Mouse (Mus musculus): ENCODE results near the gene Unc13d. TPM values are rescaled to one million over a fixed set of nuclear protein-coding genes. Genes with fewer than 3 reads are reported as not detected.
"Not testable (repeated sequence)": the region's sequence is repeated elsewhere in the genome, so short reads cannot be mapped to it uniquely, and the experiment has no call there.

Unc13d gene
- 1 to 10 TPM; 1.3 to 2.1 TPM for total RNA-seq (2021)
- long read RNA-seq, experiment 1, partial matches to known transcripts = 2 of 2 reads
- long read RNA-seq, experiment 1, other reads (novel, unspliced or antisense) = 0 of 2 reads
- long read RNA-seq, experiment 2, partial matches to known transcripts = 0 of 1 reads
- long read RNA-seq, experiment 2, other reads (novel, unspliced or antisense) = 1 of 1 reads

GRCm38 (mm10) chr11:116077446-116078204 lies at the start of gene Unc13d:
Gene Unc13d (minus strand): TSS chr11:116077961.
- H3K4me3 ChIP-seq = no peak within 1 kb of the TSS; the same call in 1 of the 2 replicates
- TF ChIP-seq CTCF (conservative IDR thresholded peaks at IDR 0.05) = peak; percentile 44
- peak within 1 kb of the TSS; percentile 94 for H3K27ac ChIP-seq
- no peak for DNase-seq (ENCODE audit: low spot score in 2 of 2)

DNA sequence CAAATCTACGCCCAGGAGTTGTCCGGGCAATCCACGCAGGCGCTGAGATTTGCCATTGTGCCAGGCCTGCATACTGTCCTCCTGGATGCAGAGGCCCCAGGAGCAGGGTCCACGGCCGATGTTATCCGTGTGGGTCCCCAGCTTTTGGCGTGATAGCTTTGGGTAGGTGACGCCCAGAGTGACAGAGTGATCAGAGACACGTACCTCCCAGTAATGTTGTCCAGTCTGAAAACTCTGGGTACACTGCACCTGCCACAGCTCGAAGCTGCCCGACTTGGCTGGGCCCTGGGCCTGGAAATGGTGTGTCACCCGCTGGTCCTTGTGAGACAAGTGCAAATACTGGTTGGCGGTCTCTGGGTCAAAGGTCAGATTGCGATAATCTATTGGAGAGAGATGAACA lies 48.5 kb upstream of the Unc13d start:
- H3K27ac ChIP-seq = no peak overlapping the region
- DNase-seq (ENCODE audit: low spot score in 2 of 2) = no peak
- TF ChIP-seq CTCF (conservative IDR thresholded peaks at IDR 0.05) = no peak
- H3K4me3 ChIP-seq = no peak overlapping the region

DNA sequence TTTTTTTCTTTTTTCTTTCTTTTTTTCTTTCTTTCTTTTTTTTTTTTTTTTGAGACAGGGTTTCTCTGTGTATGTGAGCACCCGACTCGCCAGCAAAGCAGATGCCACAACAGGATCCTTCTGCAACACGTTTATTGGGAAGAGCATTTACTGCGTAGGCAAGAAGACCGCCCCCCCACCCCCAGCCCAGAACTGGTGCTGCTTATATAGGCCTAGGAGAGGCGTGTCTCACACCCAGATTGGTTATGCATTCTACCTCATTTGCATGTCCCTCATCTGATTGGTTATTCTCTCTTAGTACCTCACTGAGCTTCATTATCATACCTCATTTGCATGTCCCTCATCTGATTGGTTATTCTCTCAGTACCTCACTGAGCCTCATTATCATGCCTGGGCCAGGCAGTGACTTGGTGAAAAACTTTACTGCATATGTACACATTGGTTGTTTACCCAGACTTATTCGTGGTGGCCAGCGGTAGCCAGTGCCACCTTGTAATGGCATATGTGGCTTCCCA lies 44.0 kb upstream of the Unc13d start:
- not testable (repeated sequence) for H3K4me3 ChIP-seq; DNase-seq (ENCODE audit: low spot score in 2 of 2); H3K27ac ChIP-seq

GRCm38 (mm10) chr11:116117819-116118218 lies 40.1 kb upstream of the Unc13d start:
- Histone ChIP-seq H3K4me3 (no peak overlapping the region), H3K27ac (no peak overlapping the region)
- TF ChIP-seq CTCF (conservative IDR thresholded peaks at IDR 0.05) = peak; percentile 62
- no peak for DNase-seq (ENCODE audit: low spot score in 2 of 2)

DNA sequence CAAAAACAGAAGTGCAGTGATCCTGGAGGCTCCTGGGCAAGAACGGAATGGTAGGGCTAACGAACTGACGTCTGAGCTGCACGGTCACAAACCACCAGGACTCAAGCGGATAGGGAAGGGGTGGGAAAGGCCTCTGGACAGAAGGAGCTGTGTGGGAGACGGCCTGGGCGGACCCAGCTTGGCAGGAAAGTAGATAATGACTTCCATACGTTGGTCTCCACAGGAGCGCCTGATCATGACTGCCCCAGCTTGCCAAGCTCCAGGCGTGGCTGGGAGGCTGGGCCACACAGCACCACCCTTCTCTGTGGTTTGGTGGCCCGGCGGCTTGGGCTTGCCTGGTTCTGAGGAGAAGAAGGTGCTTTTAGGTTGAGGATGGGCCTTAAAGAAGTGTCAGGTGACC lies 39.5 kb upstream of the Unc13d start:
- no peak overlapping the region for H3K27ac ChIP-seq
- H3K4me3 ChIP-seq = no peak overlapping the region
- no peak for DNase-seq (ENCODE audit: low spot score in 2 of 2)
- TF ChIP-seq CTCF (conservative IDR thresholded peaks at IDR 0.05) = no peak

DNA sequence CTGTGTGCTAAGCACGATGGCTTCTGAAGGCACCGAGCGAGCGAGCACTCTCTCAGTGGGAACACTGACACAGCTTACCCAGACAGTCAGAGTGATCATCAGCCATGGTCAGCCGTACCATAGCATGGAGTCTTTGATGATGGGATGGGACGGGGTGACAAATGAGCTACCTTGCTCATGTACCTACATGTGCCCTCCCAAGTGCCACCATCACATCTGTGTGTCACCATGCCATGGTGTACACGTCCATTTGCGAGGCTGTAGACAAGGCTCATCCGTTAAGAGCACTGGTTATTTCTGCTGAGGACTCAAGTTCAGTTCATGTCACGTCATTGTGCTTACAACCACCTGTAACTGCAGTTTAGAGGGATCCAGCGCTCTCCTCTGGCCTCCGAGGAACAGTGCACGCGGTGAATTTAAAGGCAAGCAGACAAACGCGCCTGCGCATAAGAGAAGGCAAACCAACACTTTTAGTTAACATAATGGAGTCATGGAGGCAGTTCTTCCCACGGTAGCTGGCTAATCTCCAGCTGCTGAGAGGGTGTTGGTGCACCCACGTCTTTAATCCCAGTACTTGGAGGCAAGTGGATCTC lies 33.9 kb upstream of the Unc13d start:
- H3K4me3 ChIP-seq = no peak overlapping the region
- DNase-seq (ENCODE audit: low spot score in 2 of 2) = no peak
- TF ChIP-seq CTCF (conservative IDR thresholded peaks at IDR 0.05) = peak; percentile 22; the same call in 1 of the 2 replicates
- no peak overlapping the region for H3K27ac ChIP-seq

GRCm38 (mm10) chr11:116111067-116111466 lies 33.3 kb upstream of the Unc13d start:
- TF ChIP-seq CTCF (conservative IDR thresholded peaks at IDR 0.05) = peak; percentile 58
- no peak for DNase-seq (ENCODE audit: low spot score in 2 of 2)
- no peak overlapping the region for H3K27ac ChIP-seq
- H3K4me3 ChIP-seq = no peak overlapping the region

DNA sequence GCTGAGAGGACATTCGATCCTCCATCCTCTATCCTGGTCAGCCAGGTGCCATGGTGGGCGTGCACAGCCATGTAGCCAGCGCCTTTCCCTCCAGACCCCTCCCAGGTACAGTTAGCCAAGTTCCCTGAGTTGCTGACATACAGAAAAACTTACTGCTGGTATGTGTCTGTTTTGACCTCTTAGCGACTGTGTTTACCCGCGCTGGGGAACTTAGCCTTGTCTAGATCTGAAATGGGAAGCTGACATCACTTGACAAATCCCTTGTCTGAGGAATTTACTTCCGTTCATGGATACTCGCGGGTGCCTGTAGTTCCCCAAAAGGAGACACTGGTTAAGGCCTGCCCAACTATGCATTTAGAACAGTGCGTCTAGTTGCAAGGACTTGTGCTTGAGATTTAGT lies 32.8 kb upstream of the Unc13d start:
- DNase-seq (ENCODE audit: low spot score in 2 of 2) = no peak
- H3K27ac ChIP-seq = peak overlapping the region; percentile 79; the same call in 1 of the 2 replicates
- H3K4me3 ChIP-seq = peak overlapping the region; percentile 56
- TF ChIP-seq CTCF (conservative IDR thresholded peaks at IDR 0.05) = no peak

DNA sequence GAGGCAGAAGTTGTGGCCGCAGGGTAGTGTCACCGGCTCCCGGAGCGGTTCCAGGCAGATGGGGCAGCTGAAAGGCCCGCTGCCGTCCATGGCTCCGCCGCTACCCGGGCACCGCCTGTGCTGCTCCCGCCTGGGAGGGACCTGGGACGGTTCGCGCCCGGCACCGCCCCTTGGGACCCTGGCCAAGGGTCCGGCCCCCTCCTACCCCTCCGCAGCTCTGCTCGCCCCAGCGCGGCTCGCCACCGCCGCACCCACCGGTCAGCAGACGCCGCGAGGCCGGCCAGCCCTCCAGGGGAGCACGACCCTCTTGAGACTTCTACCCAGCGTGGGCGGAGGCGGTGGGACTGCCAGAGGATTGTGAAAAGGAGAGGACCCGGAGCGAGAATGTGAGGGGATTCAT lies 32.4 kb upstream of the Unc13d start:
- no peak for TF ChIP-seq CTCF (conservative IDR thresholded peaks at IDR 0.05)
- DNase-seq (ENCODE audit: low spot score in 2 of 2) = no peak
- Histone ChIP-seq H3K27ac (peak overlapping the region; percentile 79), H3K4me3 (peak overlapping the region; percentile 56)

GRCm38 (mm10) chr11:116109441-116110081 lies 31.8 kb upstream of the Unc13d start:
- H3K4me3 ChIP-seq = peak overlapping the region; percentile 56
- peak overlapping the region; percentile 79 for H3K27ac ChIP-seq
- DNase-seq (ENCODE audit: low spot score in 2 of 2) = no peak
- 0 out of 2 replicates have a peak, but pooled peaks have one; percentile 10 for TF ChIP-seq CTCF (conservative IDR thresholded peaks at IDR 0.05)

DNA sequence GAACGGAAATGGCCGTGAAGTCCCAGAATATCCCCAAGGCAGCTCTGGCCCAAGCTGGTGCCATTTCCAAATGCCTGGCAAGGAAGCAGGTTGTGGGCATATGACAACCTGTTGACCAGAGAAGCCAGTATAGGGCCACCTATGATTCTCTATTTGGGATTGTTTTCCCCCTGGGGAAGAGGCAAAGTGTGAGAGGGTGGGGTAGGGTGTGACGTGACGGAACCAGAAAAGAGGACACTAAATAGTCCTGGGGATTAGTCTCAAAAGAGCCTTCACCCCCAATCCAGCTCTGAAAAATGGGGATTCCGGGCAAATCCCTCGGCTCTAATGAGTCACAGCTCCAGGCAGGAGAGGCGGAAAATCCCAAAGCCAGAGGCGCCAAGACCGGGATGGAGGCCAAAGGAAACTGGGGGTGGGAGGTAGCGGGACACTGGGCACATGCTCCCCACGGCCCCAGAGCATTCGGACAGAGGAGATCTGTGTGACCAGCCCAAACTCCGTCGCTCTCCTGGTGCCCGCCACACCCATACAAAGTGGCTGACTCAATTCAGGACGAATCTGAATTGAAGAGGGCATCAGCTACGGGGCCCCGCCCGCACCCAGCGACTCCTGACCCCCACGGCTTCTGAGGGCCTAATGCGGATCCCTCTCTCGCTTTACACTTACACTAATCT lies 30.8 kb upstream of the Unc13d start:
- peak overlapping the region; percentile 56 for H3K4me3 ChIP-seq
- TF ChIP-seq CTCF (conservative IDR thresholded peaks at IDR 0.05) = no peak
- no peak for DNase-seq (ENCODE audit: low spot score in 2 of 2)
- H3K27ac ChIP-seq = peak overlapping the region; percentile 79; the same call in 1 of the 2 replicates

DNA sequence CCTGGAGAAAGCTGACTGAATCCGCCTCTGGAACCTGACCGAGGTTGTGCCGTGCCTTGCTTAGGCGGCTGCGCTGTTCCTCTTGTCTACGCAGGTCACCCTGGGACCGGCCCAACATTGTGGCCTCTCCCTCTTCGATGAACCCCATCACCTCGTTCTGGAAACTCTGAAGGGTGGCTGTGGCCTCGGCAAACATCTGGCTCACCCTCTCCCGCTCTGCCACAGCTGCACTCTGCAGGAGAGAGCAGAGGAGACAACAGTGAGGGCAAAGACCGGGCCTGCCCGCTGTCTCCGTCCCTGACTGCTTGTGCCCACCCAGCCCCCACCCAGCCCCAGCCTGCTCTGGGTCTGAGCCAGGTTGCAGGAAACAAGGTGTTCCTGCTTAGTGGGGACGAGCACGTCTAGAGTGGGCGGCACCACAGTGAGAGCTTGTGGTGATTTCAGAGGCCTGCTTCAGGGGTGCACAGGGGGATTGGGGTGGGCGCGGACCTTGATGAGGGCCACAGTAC lies 30.1 kb upstream of the Unc13d start:
- no peak for TF ChIP-seq CTCF (conservative IDR thresholded peaks at IDR 0.05)
- DNase-seq (ENCODE audit: low spot score in 2 of 2) = no peak
- Histone ChIP-seq H3K27ac (peak overlapping the region; percentile 79; the same call in 1 of the 2 replicates), H3K4me3 (no peak overlapping the region; the same call in 1 of the 2 replicates)
